ENCODE assay signal across 8 mouse cellular contexts in genomic region chr6:86365371-86366124, GRCm38 (mm10). TPM values are rescaled to one million over a fixed set of nuclear protein-coding genes. Genes with fewer than 3 reads are reported as not detected.
A peak's percentile ranks its signal among the peaks of the same experiment; 100 is the strongest.
DNase-seq lines count a peak whose midpoint lies in the region; ATAC-seq lines count a peak whose summit lies in the region.

Gene Fam136a (plus strand): TSS chr6:86365646.

- H3K4me1 ChIP-seq in forebrain, embryonic 14.5 days (ENCODE audit: control insufficient read depth, insufficient read depth, low read length), result peaks cover 7% of the 10 kb centered on the region
- peaks cover 25% of the 10 kb centered on the region for H3K4me1 ChIP-seq in neural tube, embryonic 15.5 days

- intact Hi-C loops in heart, postnatal 14 days (cut with DNase I), result loop anchor here (2.0 kb wide), 1 partner anchor 31 kb away; the partner anchor contains the start of gene Pcyox1

- peak within 1 kb of the TSS; percentile 72 for H3K4me3 ChIP-seq in forebrain, embryonic 14.5 days (ENCODE audit: low read depth, low read length)
- H3K4me3 ChIP-seq in neural tube, embryonic 15.5 days (replicated peaks), result peak within 1 kb of the TSS; percentile 76

- no peaks in the 10 kb centered on the region for H3K9me3 ChIP-seq in forebrain, embryonic 14.5 days (replicated peaks; ENCODE audit: control insufficient read depth, low read length)
- H3K9me3 ChIP-seq in neural tube, embryonic 15.5 days (replicated peaks), result no peaks in the 10 kb centered on the region

- peak within 1 kb of the TSS; percentile 96 for H3K4me2 ChIP-seq in forebrain, embryonic 14.5 days (ENCODE audit: low read length)
- H3K4me2 ChIP-seq in neural tube, embryonic 15.5 days, result peak within 1 kb of the TSS; percentile 88

- H3K9ac ChIP-seq in forebrain, embryonic 14.5 days (ENCODE audit: low read length), result peak within 1 kb of the TSS; percentile 86
- peak within 1 kb of the TSS; percentile 74 for H3K9ac ChIP-seq in neural tube, embryonic 15.5 days (replicated peaks)

- H3K27me3 ChIP-seq in forebrain, embryonic 14.5 days (replicated peaks; ENCODE audit: control insufficient read depth, insufficient read depth, low read length), result no peaks in the 10 kb centered on the region
- no peaks in the 10 kb centered on the region for H3K27me3 ChIP-seq in neural tube, embryonic 15.5 days (replicated peaks)

- DNase-seq in ES-CJ7 (ENCODE audit: low read depth, low spot score), result peak; percentile 99
- DNase-seq in cerebellum, adult 11 months, result peak; percentile 93
- peak; percentile 98 for DNase-seq in forebrain, embryonic 14.5 days (ENCODE audit: low spot score)
- DNase-seq in heart, postnatal 14 days, result peak; percentile 96 to 97
- DNase-seq in layer of hippocampus, adult 11-12 months (ENCODE audit: low spot score), result peak; percentile 92
- peak; percentile 95 to 97 for DNase-seq in lung, adult 18-20 months
- peak; percentile 96 for DNase-seq in testis, postnatal 14 days (ENCODE audit: low spot score)

- peak; percentile 92 for ATAC-seq in forebrain, embryonic 14.5 days
- peak; percentile 95 for ATAC-seq in neural tube, embryonic 15.5 days (ENCODE audit: low FRiP score)

- WGBS in forebrain, embryonic 14.5 days, result under 1% methylated on average over 72 of the region's 76 CpGs
- WGBS in neural tube, embryonic 15.5 days, result under 1% methylated on average over 76 of the region's 76 CpGs

- peaks cover 12% of the 10 kb centered on the region; the same call in 1 of the 2 replicates for H3K36me3 ChIP-seq in forebrain, embryonic 14.5 days (ENCODE audit: control insufficient read depth, insufficient read depth, low read length)
- peaks cover 16% of the 10 kb centered on the region for H3K36me3 ChIP-seq in neural tube, embryonic 15.5 days

- peak within 1 kb of the TSS; percentile 59 for H3K27ac ChIP-seq in forebrain, embryonic 14.5 days (ENCODE audit: low read depth, low read length)
- H3K27ac ChIP-seq in neural tube, embryonic 15.5 days (replicated peaks), result peak within 1 kb of the TSS; percentile 86

RNA-seq across cellular contexts. Expression of gene Fam136a, which starts in this region (rescaled TPM):
- 129 and 130 TPM in 2 replicates for polyA plus RNA-seq in forebrain, embryonic 14.5 days (2014; fragmentation: Nextera tagmentation; extraction: Ambion mirVana)
- 10 to 100 TPM; 26.0 to 27.2 TPM for total RNA-seq in heart, postnatal 14 days (2021)
- 112 and 116 TPM in 2 replicates for polyA plus RNA-seq in neural tube, embryonic 15.5 days (2015; fragmentation: Nextera tagmentation; extraction: Ambion mirVana)

Comparison
In these comparisons a context has a peak if more than half of its experiments do, and no peak if none do; other contexts are left out.
1. Peak in every context shown above with its lines: DNase-seq, ATAC-seq, H3K4me3 ChIP-seq and H3K27ac ChIP-seq.